Mouse (Mus musculus): ENCODE results near the gene Mesp1.

GRCm38 (mm10) chr7:79780647-79781626 is 12.7 kb downstream of the Mesp1 start:
- TF ChIP-seq POLR2A (IDR thresholded peaks at IDR 0.05; ENCODE audit: borderline replicate concordance, low read depth, low read length) (no peak), CTCF (IDR thresholded peaks at IDR 0.05; ENCODE audit: low read depth, low read length) (peak; percentile 65)

Measured in bone marrow macrophage, adult 2 months (primary cell).